Mouse (Mus musculus): ENCODE measurements around the gene Hmgcs2. TPM values are rescaled to one million over a fixed set of nuclear protein-coding genes. Genes with fewer than 3 reads are reported as not detected.

The Hmgcs2 gene
- polyA plus RNA-seq, 1 experiment from 2014 or later = 0.35 TPM

- H3K4me3 ChIP-seq = no peak overlapping the region
- DNase-seq (ENCODE audit: low spot score) = peak; percentile 59
- WGBS = 35% methylated on average over 7 of the region's 7 CpGs
- no peaks in the 10 kb centered on the region for H3K4me1 ChIP-seq
- H3K27me3 ChIP-seq (ENCODE audit: low read depth, poor library complexity, severe bottlenecking) = no peaks in the 10 kb centered on the region
- H3K36me3 ChIP-seq = no peaks in the 10 kb centered on the region
- H3K27ac ChIP-seq = no peak overlapping the region
- H3K9me3 ChIP-seq (replicated peaks) = no peaks in the 10 kb centered on the region
Measured at GRCm38 (mm10) chr3:98353892-98354291, 73.7 kb downstream of the Hmgcs2 start.

GRCm38 (mm10) chr3:98355344-98356025, 75.2 kb downstream of the Hmgcs2 start:
- 76% methylated on average over 10 of the region's 10 CpGs for WGBS
- no peak for DNase-seq (ENCODE audit: low spot score)
- Histone ChIP-seq H3K9me3 (replicated peaks) (no peaks in the 10 kb centered on the region), H3K27ac (no peak overlapping the region), H3K4me3 (no peak overlapping the region), H3K36me3 (no peaks in the 10 kb centered on the region), H3K4me1 (no peaks in the 10 kb centered on the region), H3K27me3 (ENCODE audit: low read depth, poor library complexity, severe bottlenecking) (no peaks in the 10 kb centered on the region)

- Histone ChIP-seq H3K27me3 (ENCODE audit: low read depth, poor library complexity, severe bottlenecking) (no peaks in the 10 kb centered on the region), H3K4me3 (no peak overlapping the region), H3K27ac (no peak overlapping the region), H3K9me3 (replicated peaks) (no peaks in the 10 kb centered on the region), H3K4me1 (no peaks in the 10 kb centered on the region), H3K36me3 (no peaks in the 10 kb centered on the region)
- 76% methylated on average over 6 of the region's 6 CpGs for whole genome bisulfite sequencing
- DNase-seq (ENCODE audit: low spot score) = no peak
Measured at GRCm38 (mm10) chr3:98356026-98356365, 75.8 kb downstream of the Hmgcs2 start.

GRCm38 (mm10) chr3:98356632-98357370, 76.6 kb downstream of the Hmgcs2 start:
- Histone ChIP-seq H3K4me1 (no peaks in the 10 kb centered on the region), H3K36me3 (no peaks in the 10 kb centered on the region), H3K9me3 (replicated peaks) (no peaks in the 10 kb centered on the region), H3K4me3 (no peak overlapping the region), H3K27me3 (ENCODE audit: low read depth, poor library complexity, severe bottlenecking) (no peaks in the 10 kb centered on the region), H3K27ac (no peak overlapping the region)
- WGBS = 64% methylated on average over 3 of the region's 3 CpGs
- DNase-seq (ENCODE audit: low spot score) = no peak

Other genes starting within 250 kb of the Hmgcs2 start
- gene Adam30, start 119.8 kb upstream of the Hmgcs2 start, polyA plus RNA-seq (2016; fragmentation: Nextera tagmentation; extraction: Ambion mirVana) = not detected in 2 replicates
- not detected in 2 replicates for gene Reg4, start 58.3 kb upstream of the Hmgcs2 start, polyA plus RNA-seq (2016; fragmentation: Nextera tagmentation; extraction: Ambion mirVana)
- 357 and 401 TPM in 2 replicates for gene Phgdh, start 59.6 kb downstream of the Hmgcs2 start, polyA plus RNA-seq (2016; fragmentation: Nextera tagmentation; extraction: Ambion mirVana)
- gene Zfp697, start 102.0 kb downstream of the Hmgcs2 start, polyA plus RNA-seq (2016; fragmentation: Nextera tagmentation; extraction: Ambion mirVana) = 7.8 and 9.4 TPM in 2 replicates
- gene Gm4450, start 176.7 kb downstream of the Hmgcs2 start, polyA plus RNA-seq (2016; fragmentation: Nextera tagmentation; extraction: Ambion mirVana) = not detected in 2 replicates
- gene Hsd3b4, start 230.1 kb downstream of the Hmgcs2 start, polyA plus RNA-seq (2016; fragmentation: Nextera tagmentation; extraction: Ambion mirVana) = not detected in 2 replicates